Mouse (Mus musculus): ENCODE results near the gene Pitx2. TPM values are rescaled to one million over a fixed set of nuclear protein-coding genes. Genes with fewer than 3 reads are reported as not detected.

Pitx2 gene
- total RNA-seq, 1 experiment = 9.8 TPM

DNA sequence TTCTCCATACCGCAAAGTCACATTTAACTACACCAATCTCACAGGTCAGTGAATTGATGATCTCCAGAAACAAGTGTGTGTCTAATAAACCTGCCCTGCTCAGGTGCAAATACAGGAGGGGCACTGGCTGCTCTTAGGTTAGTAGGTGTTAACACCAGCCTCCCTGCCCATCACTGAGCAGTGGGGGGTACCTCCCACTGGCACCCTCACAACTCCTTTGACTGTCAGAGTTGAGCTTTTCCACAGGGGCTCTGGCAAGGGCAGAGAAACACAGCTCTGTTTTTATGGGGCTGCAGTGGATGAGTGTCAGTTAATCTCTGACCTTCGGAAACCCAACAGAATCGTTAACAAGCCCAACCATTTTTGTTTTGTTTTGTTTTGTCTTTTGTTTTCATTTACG lies 9.6 kb downstream of the Pitx2 start:
- Histone ChIP-seq H3K36me3 (ENCODE audit: control insufficient read depth, insufficient read depth, low read length, poor library complexity, severe bottlenecking) (no peaks in the 10 kb centered on the region), H3K9ac (ENCODE audit: insufficient read depth, low read depth, low read length, poor library complexity, severe bottlenecking) (no peak overlapping the region), H3K4me1 (ENCODE audit: control insufficient read depth in 2 of 2, insufficient read depth in 2 of 2, low read length in 2 of 2, poor library complexity in 1 of 2) (0 out of 4 replicates have a peak, but pooled peaks cover 0 to 2% of the 10 kb centered on the region in 2 experiments), H3K27ac (ENCODE audit: insufficient read depth, low read depth, low read length, poor library complexity, severe bottlenecking) (no peak overlapping the region), H3K9me3 (ENCODE audit: control insufficient read depth, insufficient read depth, low read depth, low read length) (no peaks in the 10 kb centered on the region), H3K4me3 (ENCODE audit: insufficient read depth in 1 of 2, low read depth in 1 of 2, low read length in 2 of 2, poor library complexity in 1 of 2, severe bottlenecking in 1 of 2) (no peak overlapping the region)
- in situ Hi-C loops (cut with MboI; ENCODE audit: low sequenced_read_pairs in 2 of 2, unreplicated experiment in 2 of 2) = loop anchor here (10.0 to 25.0 kb wide), 4 partner anchors 864 to 1903 kb away; partner anchors contain the start of genes Lef1 (in 1 of the 2) and Neurog2 (in 1 of the 2)
- no peak for TF ChIP-seq ZC3H11A (IDR thresholded peaks at IDR 0.05; ENCODE audit: borderline replicate concordance, low read depth, low read length)
- DNase-seq (ENCODE audit: low read depth, low spot score) = no peak

DNA sequence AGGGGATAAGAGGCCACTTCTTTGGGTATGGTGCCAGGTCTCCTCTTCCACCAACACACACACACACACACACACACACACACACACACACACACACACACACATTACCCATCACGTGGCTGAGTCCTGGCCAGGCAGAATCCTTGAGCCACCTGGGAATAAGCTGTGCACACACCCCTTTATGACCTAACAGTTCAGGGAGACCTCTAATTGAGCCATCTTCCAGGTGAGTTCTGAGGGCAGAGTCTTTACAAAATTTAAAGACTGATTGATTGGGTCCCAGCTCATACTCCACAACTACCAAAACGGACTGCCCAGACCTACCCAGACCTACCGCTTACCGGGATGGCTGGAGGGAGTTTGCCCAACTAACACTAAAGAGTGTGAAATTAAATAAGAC lies 10.1 kb downstream of the Pitx2 start:
- no peak overlapping the region for H3K27ac ChIP-seq (ENCODE audit: insufficient read depth, low read depth, low read length, poor library complexity, severe bottlenecking)
- no peak for TF ChIP-seq HCFC1 (IDR thresholded peaks at IDR 0.05; ENCODE audit: borderline replicate concordance, insufficient read depth, low read length)
- TF ChIP-seq ZC3H11A (IDR thresholded peaks at IDR 0.05; ENCODE audit: borderline replicate concordance, low read depth, low read length) = no peak
- TF ChIP-seq ZNF384 (IDR thresholded peaks at IDR 0.05; ENCODE audit: low read depth, low read length) = no peak
- TF ChIP-seq MAFK (IDR thresholded peaks at IDR 0.05; ENCODE audit: insufficient read depth, low read depth, low read length) = no peak
- TF ChIP-seq CHD2 (IDR thresholded peaks at IDR 0.05; ENCODE audit: low read depth, low read length) = no peak
- no peak for DNase-seq (ENCODE audit: low read depth, low spot score)
- no peak overlapping the region for H3K9ac ChIP-seq (ENCODE audit: insufficient read depth, low read depth, low read length, poor library complexity, severe bottlenecking)
- no peaks in the 10 kb centered on the region for H3K36me3 ChIP-seq (ENCODE audit: control insufficient read depth, insufficient read depth, low read length, poor library complexity, severe bottlenecking)
- no peak overlapping the region for H3K4me3 ChIP-seq (ENCODE audit: insufficient read depth in 1 of 2, low read depth in 1 of 2, low read length in 2 of 2, poor library complexity in 1 of 2, severe bottlenecking in 1 of 2)
- H3K4me1 ChIP-seq (ENCODE audit: control insufficient read depth in 2 of 2, insufficient read depth in 2 of 2, low read length in 2 of 2, poor library complexity in 1 of 2) = 0 out of 4 replicates have a peak, but pooled peaks cover 0 to 2% of the 10 kb centered on the region in 2 experiments
- no peaks in the 10 kb centered on the region for H3K9me3 ChIP-seq (ENCODE audit: control insufficient read depth, insufficient read depth, low read depth, low read length)
- in situ Hi-C loops (cut with MboI; ENCODE audit: low sequenced_read_pairs in 2 of 2, unreplicated experiment in 2 of 2) = loop anchor here (10.0 to 25.0 kb wide), 4 partner anchors 865 to 1903 kb away; partner anchors contain the start of genes Lef1 (in 1 of the 2) and Neurog2 (in 1 of the 2)

DNA sequence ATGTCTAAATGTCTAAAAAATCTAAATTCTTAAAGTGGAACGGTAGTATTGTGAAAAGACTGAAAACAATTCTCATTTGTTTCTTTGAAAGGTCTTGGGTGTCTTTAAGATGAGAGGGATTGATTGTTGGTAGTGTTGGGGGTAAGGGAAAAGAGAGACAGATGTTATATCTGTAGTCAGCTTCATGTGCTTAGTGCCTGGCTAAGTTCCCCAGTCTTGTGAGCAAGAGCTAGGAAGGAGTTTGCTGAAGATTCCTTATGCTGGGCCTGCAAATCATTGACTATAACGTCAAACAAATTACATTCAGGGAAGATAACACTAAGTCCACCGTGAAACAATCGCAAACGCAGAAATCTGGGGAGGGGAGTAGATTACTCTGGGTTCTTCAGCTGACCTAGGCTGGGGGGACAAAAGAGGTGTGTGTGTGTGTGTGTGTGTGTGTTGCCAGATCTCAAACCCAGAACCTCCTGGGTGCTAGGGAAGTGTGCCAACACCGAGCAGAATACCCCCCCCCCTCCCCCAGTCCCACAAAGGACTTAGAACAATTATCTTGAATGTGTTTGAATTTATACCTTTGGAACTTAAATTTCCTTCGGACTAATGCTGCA lies 12.5 kb downstream of the Pitx2 start:
- H3K4me3 ChIP-seq (ENCODE audit: insufficient read depth in 1 of 2, low read depth in 1 of 2, low read length in 2 of 2, poor library complexity in 1 of 2, severe bottlenecking in 1 of 2) = no peak overlapping the region
- no peak overlapping the region for H3K27ac ChIP-seq (ENCODE audit: insufficient read depth, low read depth, low read length, poor library complexity, severe bottlenecking)
- H3K4me1 ChIP-seq (ENCODE audit: control insufficient read depth in 2 of 2, insufficient read depth in 2 of 2, low read length in 2 of 2, poor library complexity in 1 of 2) = peaks cover 0 to 5% of the 10 kb centered on the region in 2 experiments; a peak in 1 of 4 replicates
- no peak overlapping the region for H3K9ac ChIP-seq (ENCODE audit: insufficient read depth, low read depth, low read length, poor library complexity, severe bottlenecking)
- no peak for TF ChIP-seq CHD2 (IDR thresholded peaks at IDR 0.05; ENCODE audit: low read depth, low read length)
- no peaks in the 10 kb centered on the region for H3K9me3 ChIP-seq (ENCODE audit: control insufficient read depth, insufficient read depth, low read depth, low read length)
- no peaks in the 10 kb centered on the region for H3K36me3 ChIP-seq (ENCODE audit: control insufficient read depth, insufficient read depth, low read length, poor library complexity, severe bottlenecking)
- no peak for DNase-seq (ENCODE audit: low read depth, low spot score)
- in situ Hi-C loops (cut with MboI; ENCODE audit: low sequenced_read_pairs in 2 of 2, unreplicated experiment in 2 of 2) = loop anchor here in 1 of 2 experiments (25.0 kb wide), 1 partner anchor 1900 kb away; the partner anchor contains the start of gene Lef1

DNA sequence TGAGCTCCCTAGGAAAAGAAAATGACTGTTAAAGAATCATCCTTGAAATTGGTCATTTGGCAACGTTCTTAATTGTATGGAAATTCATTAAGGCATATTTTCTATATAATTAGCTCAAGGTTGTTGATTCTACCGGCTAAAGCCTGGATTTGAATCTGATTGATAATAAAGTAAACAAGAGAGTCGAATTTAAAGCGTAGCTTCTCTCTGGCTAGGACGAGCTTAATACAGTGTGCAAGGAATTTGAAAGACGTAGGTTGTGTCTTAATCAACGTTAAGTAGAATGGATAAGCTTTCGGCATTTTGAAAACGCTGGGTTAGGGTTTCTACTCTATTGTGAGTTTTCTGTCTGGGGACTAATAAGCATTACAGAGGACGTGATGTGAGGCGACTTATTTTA lies 13.1 kb downstream of the Pitx2 start:
- in situ Hi-C loops (cut with MboI; ENCODE audit: low sequenced_read_pairs in 2 of 2, unreplicated experiment in 2 of 2) = loop anchor here in 1 of 2 experiments (25.0 kb wide), 1 partner anchor 1899 kb away; the partner anchor contains the start of gene Lef1
- TF ChIP-seq ZNF384 (IDR thresholded peaks at IDR 0.05; ENCODE audit: low read depth, low read length) (no peak), HCFC1 (IDR thresholded peaks at IDR 0.05; ENCODE audit: borderline replicate concordance, insufficient read depth, low read length) (no peak), ZC3H11A (IDR thresholded peaks at IDR 0.05; ENCODE audit: borderline replicate concordance, low read depth, low read length) (no peak), CHD2 (IDR thresholded peaks at IDR 0.05; ENCODE audit: low read depth, low read length) (no peak), MAFK (IDR thresholded peaks at IDR 0.05; ENCODE audit: insufficient read depth, low read depth, low read length) (no peak)
- no peak for DNase-seq (ENCODE audit: low read depth, low spot score)

More for the DNA sequence above, 13.1 kb downstream of the Pitx2 start:
- Histone ChIP-seq H3K9me3 (ENCODE audit: control insufficient read depth, insufficient read depth, low read depth, low read length) (no peaks in the 10 kb centered on the region), H3K4me1 (ENCODE audit: control insufficient read depth in 2 of 2, insufficient read depth in 2 of 2, low read length in 2 of 2, poor library complexity in 1 of 2) (peaks cover 0 to 6% of the 10 kb centered on the region in 2 experiments; a peak in 1 of 4 replicates), H3K4me3 (ENCODE audit: insufficient read depth in 1 of 2, low read depth in 1 of 2, low read length in 2 of 2, poor library complexity in 1 of 2, severe bottlenecking in 1 of 2) (no peak overlapping the region), H3K36me3 (ENCODE audit: control insufficient read depth, insufficient read depth, low read length, poor library complexity, severe bottlenecking) (no peaks in the 10 kb centered on the region), H3K9ac (ENCODE audit: insufficient read depth, low read depth, low read length, poor library complexity, severe bottlenecking) (no peak overlapping the region), H3K27ac (ENCODE audit: insufficient read depth, low read depth, low read length, poor library complexity, severe bottlenecking) (no peak overlapping the region)
